Mouse (Mus musculus) liver, embryonic 14.5 days (tissue): Measurements from ENCODE around the gene Esm1.

Experiments
- CTCF ChIP-seq: IDR thresholded peaks from 2 replicates; pipeline ENCODE4 v1.5.1; 2016; ENCODE audit warnings: antibody characterized with exemption, low read depth, control low read depth
- EP300 ChIP-seq: IDR thresholded peaks from 2 replicates; pipeline ENCODE4 v1.6.1; 2016; ENCODE audit warnings: antibody characterized with exemption, low read depth

GRCm38 (mm10) chr13:113170256-113170655 lies 39.2 kb upstream of the Esm1 start:
- TF ChIP-seq CTCF (no peak), EP300 (no peak)
